Mouse (Mus musculus) stomach, postnatal 0 days (tissue): Measurements from ENCODE around the gene Trpm8. TPM values are rescaled to one million over a fixed set of nuclear protein-coding genes. Genes with fewer than 3 reads are reported as not detected.

Experiments
- ATAC-seq: fragments of 200-750 bp; cut with Nextera tagmentation; 2 replicates; pipeline ENCODE4 v1.8.0; 2017; ENCODE audit not compliant: low FRiP score, low TSS enrichment
- DNase-seq: peaks from one replicate; pipeline ENCODE4 v3.0.0-alpha.2; 2016; ENCODE audit warnings: low spot score
- H3K27ac ChIP-seq: fragments of 300-500 bp; sonication (generic); replicated peaks from 2 replicates; pipeline ENCODE4 v1.5.1; 2014; ENCODE audit warnings: mild to moderate bottlenecking, control low read depth
- H3K27me3 ChIP-seq: fragments of 300-500 bp; sonication (generic); 2 replicates; pipeline ENCODE4 v1.6.1; 2014; ENCODE audit warnings: low read length; ENCODE audit not compliant: control insufficient read depth, insufficient read depth
- H3K36me3 ChIP-seq: fragments of 300-500 bp; sonication (generic); 2 replicates; pipeline ENCODE4 v1.6.1; 2014; ENCODE audit warnings: low read length, mixed read lengths; ENCODE audit not compliant: control insufficient read depth, insufficient read depth
- H3K4me1 ChIP-seq: fragments of 300-500 bp; sonication (generic); replicated peaks from 2 replicates; pipeline ENCODE4 v1.6.1; 2014; ENCODE audit warnings: antibody characterized with exemption; ENCODE audit not compliant: control insufficient read depth, insufficient read depth
- H3K4me2 ChIP-seq: fragments of 300-500 bp; sonication (generic); replicated peaks from 2 replicates; pipeline ENCODE4 v1.6.1; 2014; ENCODE audit warnings: low read depth, mild to moderate bottlenecking, control low read depth, moderate library complexity
- H3K4me3 ChIP-seq: fragments of 300-500 bp; sonication (generic); 2 replicates; pipeline ENCODE4 v1.5.1; 2014; ENCODE audit warnings: low read depth, low read length, control low read depth
- H3K9ac ChIP-seq: fragments of 300-500 bp; sonication (generic); 2 replicates; pipeline ENCODE4 v1.6.1; 2014; ENCODE audit warnings: mild to moderate bottlenecking, low read length, control low read depth, mixed read lengths
- H3K9me3 ChIP-seq: fragments of 300-500 bp; sonication (generic); 2 replicates; pipeline ENCODE4 v1.6.1; 2016; ENCODE audit warnings: low read length; ENCODE audit not compliant: control insufficient read depth
- CTCF ChIP-seq: IDR thresholded peaks from 2 replicates; pipeline ENCODE4 v1.5.1; 2016; ENCODE audit warnings: antibody characterized with exemption, low read depth, mild to moderate bottlenecking, moderate library complexity
- EP300 ChIP-seq: optimal IDR thresholded peaks from 2 replicates; pipeline ENCODE3; 2016; ENCODE audit warnings: antibody characterized with exemption
- WGBS: fragments of 180-500 bp; shearing (Covaris S2); extraction: QIAGEN DNeasy Blood & Tissue Kit; methylation state at CpG from one replicate; pipeline ENCODE4 v1.1.7; 2014; 5-methylcytosine and 5-hydroxymethylcytosine counted together
- polyA plus RNA-seq: library from polyadenylated mRNA; unstranded; fragments of >200 nt; fragmentation: Nextera tagmentation; extraction: Ambion mirVana; gene quantifications from 2 replicates; pipeline ENCODE4 v1.2.1, GENCODE M21; 2015

The Trpm8 gene
- polyA plus RNA-seq, 1 experiment from 2014 or later: 0.06 TPM

- peaks cover 23% of the 10 kb centered on the region for H3K9me3 ChIP-seq
- WGBS: 78% methylated on average over 13 of the region's 13 CpGs
- no peak overlapping the region for H3K9ac ChIP-seq
- no peak for ATAC-seq
- no peak overlapping the region for H3K4me3 ChIP-seq
- TF ChIP-seq EP300: no peak
- TF ChIP-seq CTCF: no peak
- H3K36me3 ChIP-seq: peaks cover 17% of the 10 kb centered on the region
- H3K27me3 ChIP-seq: no peaks in the 10 kb centered on the region
- H3K4me2 ChIP-seq: no peak overlapping the region
- no peak overlapping the region for H3K27ac ChIP-seq
- DNase-seq: no peak
- H3K4me1 ChIP-seq: peaks cover 12% of the 10 kb centered on the region; the same call in 1 of the 2 replicates
Observed at GRCm38 (mm10) chr1:88255989-88256754, 21.3 kb upstream of the Trpm8 start.

GRCm38 (mm10) chr1:88256886-88257663 is 20.4 kb upstream of the Trpm8 start:
- no peak for TF ChIP-seq CTCF
- TF ChIP-seq EP300: no peak
- WGBS: 71% methylated on average over 10 of the region's 10 CpGs
- H3K9ac ChIP-seq: no peak overlapping the region
- H3K4me3 ChIP-seq: no peak overlapping the region
- peaks cover 26% of the 10 kb centered on the region for H3K36me3 ChIP-seq
- no peak overlapping the region for H3K4me2 ChIP-seq
- peaks cover 17% of the 10 kb centered on the region for H3K4me1 ChIP-seq
- ATAC-seq (no peak), DNase-seq (no peak)
- peaks cover 22% of the 10 kb centered on the region for H3K9me3 ChIP-seq
- no peaks in the 10 kb centered on the region for H3K27me3 ChIP-seq
- no peak overlapping the region for H3K27ac ChIP-seq

- Histone ChIP-seq H3K9ac (no peak overlapping the region), H3K4me2 (no peak overlapping the region), H3K27me3 (no peaks in the 10 kb centered on the region), H3K4me1 (peaks cover 21% of the 10 kb centered on the region), H3K36me3 (peaks cover 31% of the 10 kb centered on the region), H3K27ac (no peak overlapping the region), H3K9me3 (peaks cover 19% of the 10 kb centered on the region), H3K4me3 (no peak overlapping the region)
- TF ChIP-seq CTCF (no peak), EP300 (no peak)
- ATAC-seq (no peak), DNase-seq (no peak)
- WGBS: 80% methylated on average over 6 of the region's 6 CpGs
Observed at GRCm38 (mm10) chr1:88257681-88258080, 19.8 kb upstream of the Trpm8 start.

- no peak for DNase-seq
- Histone ChIP-seq H3K27me3 (no peaks in the 10 kb centered on the region), H3K4me3 (no peak overlapping the region), H3K9ac (no peak overlapping the region), H3K4me1 (peaks cover 21% of the 10 kb centered on the region), H3K4me2 (no peak overlapping the region), H3K36me3 (peaks cover 38% of the 10 kb centered on the region), H3K27ac (no peak overlapping the region), H3K9me3 (peaks cover 19% of the 10 kb centered on the region)
- WGBS: 72% methylated on average over 6 of the region's 6 CpGs
- no peak for ATAC-seq
- TF ChIP-seq CTCF (no peak), EP300 (no peak)
Observed at GRCm38 (mm10) chr1:88258361-88258760, 19.1 kb upstream of the Trpm8 start.

DNA sequence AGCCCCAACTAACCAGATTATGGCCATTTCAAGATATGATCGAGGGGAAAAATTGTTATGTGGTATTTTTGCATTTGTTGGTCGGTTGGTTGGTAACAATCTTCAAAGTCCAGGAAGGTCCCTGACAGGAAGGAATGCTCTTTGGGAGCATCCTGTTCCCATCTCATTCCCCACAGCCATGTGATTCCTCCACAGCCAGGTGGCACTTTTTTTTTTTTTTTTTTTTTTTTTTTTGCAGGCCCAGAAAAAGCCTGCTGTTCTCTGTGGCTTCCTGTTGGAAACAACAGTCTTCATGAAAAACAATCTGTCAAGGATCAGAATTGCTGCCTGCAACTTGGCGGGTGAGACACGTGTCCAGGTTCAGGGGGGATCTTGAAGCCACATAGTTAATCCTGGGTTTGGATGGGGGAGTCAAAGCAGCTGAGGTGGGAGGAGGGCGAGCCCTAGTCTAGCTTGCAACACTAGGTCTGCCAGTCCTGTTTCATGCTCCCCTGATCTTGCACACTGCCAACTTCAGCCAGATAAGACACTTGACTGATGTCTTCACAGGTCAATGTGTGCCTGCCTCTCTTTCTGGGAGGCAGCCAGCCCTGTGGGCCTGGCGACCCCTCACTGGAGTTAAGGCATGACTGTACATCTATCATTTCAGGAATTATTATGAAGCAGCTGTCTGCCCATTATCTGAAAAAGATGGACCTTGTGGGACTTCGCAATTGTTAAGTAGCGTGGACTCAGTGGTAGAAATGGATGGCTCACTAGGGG is 18.4 kb upstream of the Trpm8 start:
- Histone ChIP-seq H3K4me2 (no peak overlapping the region), H3K9ac (peak overlapping the region; percentile 5), H3K27me3 (no peaks in the 10 kb centered on the region), H3K36me3 (peaks cover 45% of the 10 kb centered on the region), H3K9me3 (peaks cover 15% of the 10 kb centered on the region), H3K4me1 (peaks cover 21% of the 10 kb centered on the region), H3K4me3 (no peak overlapping the region), H3K27ac (peak overlapping the region; percentile 13; the same call in 1 of the 2 replicates)
- TF ChIP-seq EP300: no peak
- TF ChIP-seq CTCF: no peak
- peak; percentile 2; the same call in 1 of the 2 replicates for ATAC-seq
- WGBS: 60% methylated on average over 8 of the region's 8 CpGs
- no peak for DNase-seq
